In the genomic region with DNA sequence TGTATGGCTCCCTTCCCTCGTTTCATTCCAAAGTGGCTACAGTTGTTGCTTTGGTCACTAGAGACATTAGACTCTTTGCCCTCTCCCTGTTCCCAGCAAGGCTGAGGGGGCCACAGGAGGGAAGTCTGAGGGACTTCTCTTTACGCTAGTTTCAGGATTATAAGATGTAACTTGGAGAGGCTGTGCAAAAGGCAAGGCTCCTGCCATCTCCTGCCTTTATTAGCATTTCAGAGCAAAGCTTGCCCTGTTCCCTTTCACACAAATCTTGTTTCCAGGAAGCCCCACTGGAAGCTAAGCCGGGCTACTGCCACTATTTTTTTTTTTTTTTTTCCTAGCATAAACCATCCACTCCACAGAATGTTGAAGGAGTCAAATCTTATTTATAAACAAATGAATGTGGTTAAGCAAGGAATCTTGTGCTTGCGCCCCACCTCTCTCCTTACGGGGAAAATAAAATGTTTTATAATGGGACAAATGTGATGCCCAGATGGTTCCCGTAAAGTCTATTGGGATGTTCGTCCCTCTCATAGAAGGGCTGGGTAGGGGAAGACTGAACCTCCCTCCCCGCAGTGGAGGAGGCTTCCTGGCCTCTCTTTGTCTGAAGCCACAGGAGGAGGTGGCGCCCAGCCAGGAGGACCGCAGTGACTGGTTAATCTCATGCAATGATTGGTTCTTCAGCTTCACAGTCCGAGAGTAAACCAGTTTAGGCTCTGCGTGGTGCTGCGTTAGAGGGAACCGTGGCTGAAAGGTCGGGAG, we compare ENCODE assay signal across 8 mouse cellular contexts.
DNase-seq lines count a peak whose midpoint lies in the region; ATAC-seq and TF ChIP-seq lines count a peak whose summit lies in the region.

No protein-coding gene starts in this region.

- no peaks in the 10 kb centered on the region for H3K9me3 ChIP-seq in hindbrain, embryonic 16.5 days (ENCODE audit: control insufficient read depth, low read length)
- H3K9me3 ChIP-seq in limb, embryonic 15.5 days: no peaks in the 10 kb centered on the region

- H3K27me3 ChIP-seq in hindbrain, embryonic 16.5 days (replicated peaks; ENCODE audit: control insufficient read depth, insufficient read depth, low read length): no peaks in the 10 kb centered on the region
- no peaks in the 10 kb centered on the region for H3K27me3 ChIP-seq in limb, embryonic 15.5 days
- H3K27me3 ChIP-seq in myocyte (ENCODE audit: control insufficient read depth, insufficient read depth, insufficient read length): no peaks in the 10 kb centered on the region

- no peaks in the 10 kb centered on the region for H3K79me2 ChIP-seq in myocyte (ENCODE audit: control insufficient read depth, insufficient read depth)

- no peak overlapping the region for H3ac ChIP-seq in myocyte (ENCODE audit: control insufficient read depth, insufficient read length)

- peaks cover 24% of the 10 kb centered on the region for H3K4me1 ChIP-seq in hindbrain, embryonic 16.5 days (ENCODE audit: control insufficient read depth, insufficient read depth, low read depth, low read length)
- peaks cover 51% of the 10 kb centered on the region for H3K4me1 ChIP-seq in limb, embryonic 15.5 days

- ATAC-seq in hindbrain, embryonic 16.5 days: peak; percentile 80
- ATAC-seq in limb, embryonic 15.5 days (ENCODE audit: insufficient number of reproducible peaks, low FRiP score, low TSS enrichment, low read depth): no peak

- WGBS in hindbrain, embryonic 16.5 days: 3% methylated on average over 15 of the region's 15 CpGs
- 9% methylated on average over 15 of the region's 15 CpGs for WGBS in limb, embryonic 15.5 days

- H3K4me3 ChIP-seq in hindbrain, embryonic 16.5 days (ENCODE audit: low read length): no peak overlapping the region
- peak overlapping the region; percentile 4; the same call in 1 of the 2 replicates for H3K4me3 ChIP-seq in limb, embryonic 15.5 days
- H3K4me3 ChIP-seq in myocyte: peak overlapping the region; percentile 1

- no peak for TF ChIP-seq POLR2A in myocyte (IDR thresholded peaks at IDR 0.05; ENCODE audit: insufficient read length, low read depth)

- peak overlapping the region; percentile 66 for H3K27ac ChIP-seq in hindbrain, embryonic 16.5 days (ENCODE audit: low read depth, low read length)
- peak overlapping the region; percentile 54; the same call in 1 of the 2 replicates for H3K27ac ChIP-seq in limb, embryonic 15.5 days

- H3K9ac ChIP-seq in hindbrain, embryonic 16.5 days (ENCODE audit: low read depth, low read length): peak overlapping the region; percentile 39; the same call in 1 of the 2 replicates
- H3K9ac ChIP-seq in limb, embryonic 15.5 days: no peak overlapping the region

- peak; percentile 73 for DNase-seq in layer of hippocampus, adult 11-12 months (ENCODE audit: low spot score)
- no peak for DNase-seq in layer of hippocampus, postnatal 14 days (ENCODE audit: low spot score in 2 of 2)
- peak; percentile 66 to 82 for DNase-seq in cerebellum, postnatal 4 days (ENCODE audit: low spot score in 2 of 2)
- DNase-seq in gastrocnemius, postnatal 25 days: peak; percentile 49
- DNase-seq in urinary bladder, postnatal 4 days (ENCODE audit: low spot score in 2 of 2): peak; percentile 59 to 81

- H3K36me3 ChIP-seq in hindbrain, embryonic 16.5 days (ENCODE audit: control insufficient read depth, insufficient read depth, low read length): no peaks in the 10 kb centered on the region
- H3K36me3 ChIP-seq in limb, embryonic 15.5 days: no peaks in the 10 kb centered on the region
- no peaks in the 10 kb centered on the region for H3K36me3 ChIP-seq in myocyte (ENCODE audit: control insufficient read depth, insufficient read depth)

- peak overlapping the region; percentile 46 for H3K4me2 ChIP-seq in hindbrain, embryonic 16.5 days (ENCODE audit: low read length)
- H3K4me2 ChIP-seq in limb, embryonic 15.5 days: peak overlapping the region; percentile 37
- H3K4me2 ChIP-seq in myocyte (ENCODE audit: low read depth): peak overlapping the region; percentile 74

TF ChIP-seq in myocyte, 11 proteins besides CTCF, POLR2A, EP300 and RAD21:
- no peak for TF ChIP-seq USF1 (IDR thresholded peaks at IDR 0.05; ENCODE audit: low read depth)
- TF ChIP-seq MYOD1 (IDR thresholded peaks at IDR 0.05; ENCODE audit: control insufficient read depth in 1 of 3, insufficient read length in 2 of 3, low read depth in 2 of 3): peak in 1 of 3 experiments; percentile 28
- peak in 1 of 3 experiments; percentile 12 for TF ChIP-seq MYOG (IDR thresholded peaks at IDR 0.05; ENCODE audit: control insufficient read depth in 1 of 3, insufficient read depth in 1 of 3, insufficient read length in 2 of 3, low read depth in 2 of 3)

Comparison
In these comparisons a context has a peak if more than half of its experiments do, and no peak if none do; other contexts are left out.
1. DNase-seq: peak in layer of hippocampus, adult 11-12 months (single experiment), cerebellum, postnatal 4 days (2 of 2), gastrocnemius, postnatal 25 days (single experiment) and urinary bladder, postnatal 4 days (2 of 2); none in layer of hippocampus, postnatal 14 days (0 of 2).
2. Peak in every context shown above with its lines, with median percentiles within 50 percentile points of each other: H3K4me2 ChIP-seq.